Mouse (Mus musculus) c-Kit-positive CD71-negative TER-119-negative erythroid progenitor cells, embryonic 14.5 days (primary cell): ENCODE measurements around the gene Mpc1.

Source experiments
- DNase-seq: peaks from one replicate; pipeline ENCODE4 v3.0.0-alpha.2; 2013; ENCODE audit warnings: low read depth

The Mpc1 gene

GRCm38 (mm10) chr17:8282821-8283525 lies at the start of gene Mpc1:
Gene Mpc1 (plus strand): TSS chr17:8282904.
- peak; percentile 55 for DNase-seq

GRCm38 (mm10) chr17:8233618-8234214 lies 49.0 kb upstream of the Mpc1 start:
- DNase-seq: no peak

GRCm38 (mm10) chr17:8234537-8234936 lies 48.2 kb upstream of the Mpc1 start:
- DNase-seq: no peak

- DNase-seq: no peak
These were observed 47.0 kb upstream of the Mpc1 start, which contains the start of gene Ccr6 for GRCm38 (mm10) chr17:8235743-8236142. Gene Ccr6 (plus strand): TSS chr17:8236043.

GRCm38 (mm10) chr17:8238012-8238710 lies 44.5 kb upstream of the Mpc1 start:
- no peak for DNase-seq

GRCm38 (mm10) chr17:8239561-8239960 lies 43.1 kb upstream of the Mpc1 start:
- DNase-seq: no peak

- no peak for DNase-seq
These were observed 42.2 kb upstream of the Mpc1 start for GRCm38 (mm10) chr17:8240517-8240916.

GRCm38 (mm10) chr17:8241645-8242044 lies 41.1 kb upstream of the Mpc1 start:
- DNase-seq: no peak

- no peak for DNase-seq
These were observed 40.5 kb upstream of the Mpc1 start for GRCm38 (mm10) chr17:8242186-8242585.

GRCm38 (mm10) chr17:8244124-8244523 lies 38.6 kb upstream of the Mpc1 start:
- no peak for DNase-seq

- no peak for DNase-seq
These were observed 36.5 kb upstream of the Mpc1 start for GRCm38 (mm10) chr17:8246102-8246754.

GRCm38 (mm10) chr17:8251704-8252103 lies 31.0 kb upstream of the Mpc1 start:
- no peak for DNase-seq

- no peak for DNase-seq
These were observed 28.4 kb upstream of the Mpc1 start for GRCm38 (mm10) chr17:8254268-8254667.

- DNase-seq: no peak
These were observed 27.8 kb upstream of the Mpc1 start for GRCm38 (mm10) chr17:8254914-8255313.

GRCm38 (mm10) chr17:8255583-8255982 lies 27.1 kb upstream of the Mpc1 start:
- DNase-seq: no peak

GRCm38 (mm10) chr17:8256982-8257381 lies 25.7 kb upstream of the Mpc1 start:
- DNase-seq: no peak

- DNase-seq: peak; percentile 49
These were observed 18.1 kb upstream of the Mpc1 start for GRCm38 (mm10) chr17:8264638-8265037.

GRCm38 (mm10) chr17:8272054-8272749 lies 10.5 kb upstream of the Mpc1 start:
- DNase-seq: no peak

- no peak for DNase-seq
These were observed 9.8 kb upstream of the Mpc1 start for GRCm38 (mm10) chr17:8272951-8273350.

GRCm38 (mm10) chr17:8276071-8276470 lies 6.6 kb upstream of the Mpc1 start:
- DNase-seq: no peak

- no peak for DNase-seq
These were observed 6.0 kb upstream of the Mpc1 start for GRCm38 (mm10) chr17:8276680-8277079.

- DNase-seq: no peak
These were observed 5.4 kb upstream of the Mpc1 start for GRCm38 (mm10) chr17:8277266-8277665.
